Mouse (Mus musculus) hindbrain, embryonic 14.5 days (tissue): ENCODE results near the gene Cks1b. TPM values are rescaled to one million over a fixed set of nuclear protein-coding genes. Genes with fewer than 3 reads are reported as not detected.

Experiments
- ATAC-seq: fragments of 200-750 bp; cut with Nextera tagmentation; 2 replicates; pipeline ENCODE4 v1.8.0; 2017; ENCODE audit warnings: moderate number of reproducible peaks, mild to moderate bottlenecking, moderate TSS enrichment, moderate library complexity; ENCODE audit not compliant: low FRiP score
- DNase-seq: peaks from one replicate; pipeline ENCODE4 v3.0.0-alpha.2; 2015; ENCODE audit warnings: low spot score
- H3K27ac ChIP-seq: fragments of 300-500 bp; sonication (generic); 2 replicates; pipeline ENCODE4 v1.5.1; 2014; ENCODE audit warnings: mild to moderate bottlenecking, moderate library complexity
- H3K27me3 ChIP-seq: fragments of 300-500 bp; sonication (generic); 2 replicates; pipeline ENCODE4 v1.6.1; 2014; ENCODE audit warnings: mild to moderate bottlenecking, low read length, mixed read lengths; ENCODE audit not compliant: control insufficient read depth, insufficient read depth
- H3K36me3 ChIP-seq: fragments of 300-500 bp; sonication (generic); replicated peaks from 2 replicates; pipeline ENCODE4 v1.6.1; 2014; ENCODE audit not compliant: control insufficient read depth, insufficient read depth
- H3K4me1 ChIP-seq: fragments of 300-500 bp; sonication (generic); replicated peaks from 2 replicates; pipeline ENCODE4 v1.6.1; 2014; ENCODE audit warnings: antibody characterized with exemption, low read length, mixed read lengths; ENCODE audit not compliant: control insufficient read depth, insufficient read depth
- H3K4me2 ChIP-seq: fragments of 300-500 bp; sonication (generic); replicated peaks from 2 replicates; pipeline ENCODE4 v1.6.1; 2014; ENCODE audit warnings: mild to moderate bottlenecking, moderate library complexity
- H3K4me3 ChIP-seq: fragments of 300-500 bp; sonication (generic); replicated peaks from 2 replicates; pipeline ENCODE4 v1.5.1; 2014; ENCODE audit warnings: mild to moderate bottlenecking, low read length
- H3K9ac ChIP-seq: fragments of 300-500 bp; sonication (generic); 2 replicates; pipeline ENCODE4 v1.6.1; 2014
- H3K9me3 ChIP-seq: fragments of 300-500 bp; sonication (generic); 2 replicates; pipeline ENCODE4 v1.6.1; 2016; ENCODE audit warnings: low read length; ENCODE audit not compliant: control insufficient read depth
- WGBS: fragments of 180-500 bp; shearing (Covaris S2); extraction: QIAGEN DNeasy Blood & Tissue Kit; methylation state at CpG from one replicate; pipeline ENCODE4 v1.1.7; 2014; 5-methylcytosine and 5-hydroxymethylcytosine counted together
- polyA plus RNA-seq: library from polyadenylated mRNA; unstranded; fragments of >200 nt; fragmentation: Nextera tagmentation; extraction: Ambion mirVana; gene quantifications from 2 replicates; pipeline ENCODE4 v1.2.1, GENCODE M21; 2014

Gene Cks1b
- polyA plus RNA-seq, 1 experiment from 2014 or later, result 99.4 TPM

DNA sequence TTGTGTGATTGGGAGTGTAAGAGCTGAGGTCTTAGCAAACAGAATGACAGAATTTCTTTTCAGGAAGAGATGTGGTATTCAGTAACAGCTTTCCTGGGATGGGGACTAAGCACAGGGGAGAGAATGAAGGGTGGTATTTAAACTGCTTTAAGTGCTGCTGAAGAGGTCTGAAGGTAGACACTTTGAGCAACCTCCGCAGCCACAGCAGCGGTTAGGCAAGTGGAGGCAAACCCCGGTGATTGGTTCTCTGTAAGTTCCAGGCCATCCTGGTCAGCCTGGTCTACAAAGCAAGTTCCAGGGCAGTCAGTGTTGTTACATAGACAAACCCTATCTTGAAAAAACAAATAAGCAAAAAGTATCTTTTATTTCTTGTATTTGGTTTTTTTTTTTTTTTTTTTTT lies 1.8 kb upstream of the Cks1b start:
- Histone ChIP-seq H3K4me1 (peaks cover 29% of the 10 kb centered on the region), H3K4me2 (peak overlapping the region; percentile 88), H3K27me3 (no peaks in the 10 kb centered on the region), H3K9ac (0 out of 2 replicates have a peak overlapping the region, but pooled peaks have one; percentile 59), H3K36me3 (peaks cover 15% of the 10 kb centered on the region), H3K4me3 (peak overlapping the region; percentile 55; the same call in 1 of the 2 replicates), H3K9me3 (no peaks in the 10 kb centered on the region), H3K27ac (peak overlapping the region; percentile 90; the same call in 1 of the 2 replicates)
- ATAC-seq (no peak), DNase-seq (no peak)
- 43% methylated on average over 3 of the region's 3 CpGs for WGBS

GRCm38 (mm10) chr3:89419571-89419970 lies 1.4 kb upstream of the Cks1b start:
- no peak for DNase-seq
- WGBS, result 3% methylated on average over 9 of the region's 9 CpGs
- H3K4me1 ChIP-seq, result peaks cover 29% of the 10 kb centered on the region

DNA sequence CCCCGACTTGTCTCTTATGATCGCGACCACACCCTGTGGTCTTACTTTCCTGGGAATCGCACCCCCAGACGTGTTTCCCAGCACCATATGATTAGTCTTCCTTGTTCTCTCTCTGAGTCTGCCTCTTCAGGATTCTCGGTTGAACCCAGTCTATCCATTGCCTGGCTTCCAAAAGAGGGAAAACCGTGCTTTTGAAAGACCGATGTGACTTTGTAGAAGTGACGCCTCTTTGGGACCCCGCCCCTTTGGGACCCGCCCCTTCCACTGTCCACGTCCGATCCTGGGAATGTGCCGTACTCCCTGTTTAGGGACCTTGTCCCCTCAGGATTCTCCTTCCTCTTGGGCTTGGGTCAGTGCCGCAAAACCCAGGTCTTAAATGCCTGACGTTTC lies 673 bp upstream of the Cks1b start:
- Histone ChIP-seq H3K27ac (peak overlapping the region; percentile 90), H3K4me1 (peaks cover 29% of the 10 kb centered on the region), H3K4me3 (peak overlapping the region; percentile 55), H3K9me3 (no peaks in the 10 kb centered on the region), H3K36me3 (peaks cover 18% of the 10 kb centered on the region), H3K27me3 (no peaks in the 10 kb centered on the region), H3K4me2 (peak overlapping the region; percentile 88), H3K9ac (peak overlapping the region; percentile 59)
- under 1% methylated on average over 16 of the region's 16 CpGs for WGBS
- DNase-seq (peak; percentile 60), ATAC-seq (peak; percentile 2; the same call in 1 of the 2 replicates)

More at GRCm38 (mm10) chr3:89419571-89419970, 1.4 kb upstream of the Cks1b start:
- Histone ChIP-seq H3K9ac (peak overlapping the region; percentile 59), H3K36me3 (peaks cover 15% of the 10 kb centered on the region), H3K9me3 (no peaks in the 10 kb centered on the region), H3K4me2 (peak overlapping the region; percentile 88), H3K27me3 (no peaks in the 10 kb centered on the region), H3K27ac (peak overlapping the region; percentile 90), H3K4me3 (peak overlapping the region; percentile 55)
- ATAC-seq, result no peak

GRCm38 (mm10) chr3:89417840-89418169 lies 378 bp downstream of the Cks1b start:
- Histone ChIP-seq H3K4me2 (peak overlapping the region; percentile 88), H3K9ac (peak overlapping the region; percentile 59), H3K27ac (peak overlapping the region; percentile 44; the same call in 1 of the 2 replicates), H3K27me3 (no peaks in the 10 kb centered on the region), H3K36me3 (peaks cover 18% of the 10 kb centered on the region), H3K9me3 (no peaks in the 10 kb centered on the region), H3K4me3 (peak overlapping the region; percentile 55), H3K4me1 (peaks cover 29% of the 10 kb centered on the region)
- ATAC-seq, result peak; percentile 53
- peak; percentile 75 for DNase-seq
- under 1% methylated on average over 20 of the region's 20 CpGs for WGBS

DNA sequence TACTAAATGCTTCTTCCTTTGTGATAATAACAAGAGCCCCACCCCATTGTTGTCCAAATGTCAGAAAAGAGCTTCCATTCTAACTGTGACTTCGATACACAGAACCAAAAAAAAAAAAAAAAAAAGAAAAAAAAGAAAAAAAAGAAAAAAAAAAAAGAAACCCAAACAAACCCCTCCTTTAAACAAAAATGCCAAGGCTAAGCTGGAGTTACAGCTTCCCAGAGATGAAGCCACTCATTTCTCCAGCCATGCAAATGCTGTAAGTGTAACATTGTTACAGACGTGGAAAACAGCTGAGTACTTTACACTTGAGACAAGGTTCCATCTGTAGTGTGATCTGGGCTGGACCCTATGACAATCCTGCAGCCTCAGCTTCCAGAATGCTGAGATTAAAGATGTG lies 1.1 kb downstream of the Cks1b start:
- Histone ChIP-seq H3K4me2 (peak overlapping the region; percentile 88), H3K4me3 (peak overlapping the region; percentile 55), H3K9me3 (no peaks in the 10 kb centered on the region), H3K27me3 (no peaks in the 10 kb centered on the region), H3K27ac (0 out of 2 replicates have a peak overlapping the region, but pooled peaks have one; percentile 44), H3K36me3 (peaks cover 18% of the 10 kb centered on the region), H3K9ac (peak overlapping the region; percentile 59), H3K4me1 (peaks cover 28% of the 10 kb centered on the region)
- no peak for DNase-seq
- ATAC-seq, result no peak
- WGBS, result 32% methylated on average over 2 of the region's 2 CpGs

DNA sequence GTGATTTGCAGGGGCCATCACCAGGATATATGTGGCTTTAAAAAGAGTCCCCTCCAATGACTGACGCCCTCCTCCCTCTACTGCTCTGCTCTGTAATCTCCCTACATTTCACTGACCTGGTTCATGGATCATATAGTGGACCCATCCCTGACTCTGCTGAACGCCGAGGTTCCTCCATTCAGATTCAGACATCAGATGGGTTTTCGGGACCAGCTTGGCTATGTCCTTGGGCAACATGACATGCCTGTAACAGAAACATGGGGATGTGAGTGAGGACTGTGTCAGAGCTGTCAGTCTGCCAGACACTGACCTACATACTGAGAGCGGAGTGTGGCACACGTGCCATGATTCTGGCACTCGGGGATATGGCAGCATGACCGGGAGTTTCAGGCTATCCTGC lies 2.0 kb downstream of the Cks1b start:
- Histone ChIP-seq H3K4me3 (no peak overlapping the region), H3K36me3 (peaks cover 18% of the 10 kb centered on the region), H3K27ac (no peak overlapping the region), H3K4me1 (peaks cover 21% of the 10 kb centered on the region), H3K9me3 (no peaks in the 10 kb centered on the region), H3K9ac (no peak overlapping the region), H3K27me3 (no peaks in the 10 kb centered on the region), H3K4me2 (no peak overlapping the region)
- WGBS, result 97% methylated on average over 8 of the region's 8 CpGs
- no peak for ATAC-seq
- DNase-seq, result no peak

DNA sequence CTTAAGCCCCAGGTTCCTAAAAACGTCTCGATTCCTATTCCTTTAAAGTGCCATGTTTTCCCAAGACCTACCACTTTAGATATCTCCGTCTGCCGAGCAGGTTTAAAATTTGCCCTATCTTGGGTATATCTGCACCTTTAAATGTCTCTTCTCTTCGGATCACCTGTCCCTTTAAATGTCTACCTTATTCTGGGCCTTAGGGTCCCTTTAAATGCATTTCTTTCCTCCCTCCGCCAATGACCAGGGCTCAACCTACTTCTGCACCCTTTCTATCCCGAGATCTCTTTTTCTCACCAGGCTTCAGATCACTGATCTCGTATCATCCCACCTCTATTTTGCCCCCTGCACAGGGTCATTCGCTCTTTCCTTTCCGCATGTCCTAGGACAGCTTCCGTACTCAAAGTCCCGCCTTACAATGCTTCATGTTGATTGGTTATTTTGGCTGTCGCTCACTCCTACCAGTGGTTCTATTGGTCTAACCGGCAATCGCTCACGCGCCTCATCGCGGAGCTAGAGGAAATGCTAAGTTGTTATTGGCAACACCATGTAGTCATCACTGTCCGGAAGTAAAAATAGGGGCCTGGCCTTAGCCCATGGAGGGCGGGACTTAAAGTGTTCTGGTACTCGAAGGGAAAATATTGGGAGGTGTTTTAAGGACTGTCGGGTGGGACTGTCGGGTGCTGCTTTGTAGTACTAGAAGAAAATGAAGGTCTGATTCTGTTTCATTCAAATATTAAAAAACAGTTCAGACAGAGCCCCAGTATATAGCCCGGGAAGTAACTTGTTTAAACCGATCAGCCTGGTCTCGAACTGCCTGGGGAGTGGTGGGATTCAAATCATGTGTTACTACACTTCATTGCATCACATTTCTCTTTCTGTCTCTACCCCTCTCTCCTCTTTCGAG lies 6.4 kb downstream of the Cks1b start, which contains the start of gene Flad1:
Gene Flad1, minus strand, starts transcription at position 381 of the 904 bp plus-strand sequence.
- H3K27me3 ChIP-seq, result no peaks in the 10 kb centered on the region
- H3K27ac ChIP-seq, result peak within 1 kb of the TSS; percentile 75
- H3K36me3 ChIP-seq, result peaks cover 27% of the 10 kb centered on the region
- ATAC-seq (peak; percentile 99), DNase-seq (peak; percentile 100)
- no peaks in the 10 kb centered on the region for H3K9me3 ChIP-seq
- peak within 1 kb of the TSS; percentile 64 for H3K9ac ChIP-seq
- peaks cover 8% of the 10 kb centered on the region for H3K4me1 ChIP-seq
- peak within 1 kb of the TSS; percentile 45 for H3K4me3 ChIP-seq
- H3K4me2 ChIP-seq, result peak within 1 kb of the TSS; percentile 80
- 6% methylated on average over 28 of the region's 28 CpGs for WGBS

DNA sequence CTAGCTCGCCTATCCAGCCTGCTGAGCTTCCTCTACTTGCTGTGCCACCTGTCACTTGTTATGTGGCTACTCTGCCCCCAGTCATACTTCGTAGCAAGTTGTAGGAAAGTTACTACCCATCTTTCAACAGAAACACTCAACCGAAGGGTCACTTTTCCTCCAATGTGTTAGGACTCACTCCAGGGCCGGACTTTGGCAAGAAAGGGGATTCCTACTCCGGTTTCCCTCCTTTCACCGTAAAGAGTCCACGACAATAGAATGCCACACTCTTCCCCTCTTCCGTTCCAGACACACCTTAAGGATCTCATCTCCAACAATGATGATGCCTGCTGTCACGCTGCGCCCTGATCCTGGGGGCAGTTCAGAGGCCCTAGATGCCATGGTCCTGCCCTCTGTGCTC lies 7.3 kb downstream of the Cks1b start:
- WGBS, result 81% methylated on average over 10 of the region's 10 CpGs
- DNase-seq, result no peak
- ATAC-seq, result no peak
- H3K4me2 ChIP-seq, result peak overlapping the region; percentile 80
- peak overlapping the region; percentile 45 for H3K4me3 ChIP-seq
- H3K4me1 ChIP-seq, result peaks cover 8% of the 10 kb centered on the region
- peak overlapping the region; percentile 64 for H3K9ac ChIP-seq
- H3K9me3 ChIP-seq, result no peaks in the 10 kb centered on the region
- H3K27me3 ChIP-seq, result no peaks in the 10 kb centered on the region
- H3K27ac ChIP-seq, result peak overlapping the region; percentile 75
- peaks cover 29% of the 10 kb centered on the region for H3K36me3 ChIP-seq

DNA sequence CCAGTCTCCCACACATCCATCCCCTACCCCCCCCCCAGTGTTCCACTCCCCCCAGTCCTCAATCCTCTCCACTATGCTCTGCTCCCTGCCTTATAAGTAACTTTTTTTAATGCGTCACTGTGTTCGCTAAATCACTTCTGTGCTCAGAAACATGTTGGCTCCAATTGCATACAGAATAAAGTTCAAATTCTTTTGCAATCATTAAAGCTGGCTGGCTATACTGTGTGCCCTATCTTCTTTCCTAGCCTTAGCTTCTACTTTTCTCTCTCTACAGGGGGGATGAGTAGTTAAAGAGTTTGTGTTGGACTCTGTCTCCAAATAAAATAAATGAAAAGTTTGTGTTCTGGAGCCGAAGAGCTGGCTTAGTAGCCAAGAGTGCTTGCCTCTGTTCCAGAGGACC lies 8.5 kb downstream of the Cks1b start:
- Histone ChIP-seq H3K9me3 (no peaks in the 10 kb centered on the region), H3K9ac (no peak overlapping the region), H3K4me1 (peaks cover 8% of the 10 kb centered on the region), H3K36me3 (peaks cover 29% of the 10 kb centered on the region), H3K27me3 (no peaks in the 10 kb centered on the region), H3K4me2 (no peak overlapping the region), H3K4me3 (no peak overlapping the region), H3K27ac (no peak overlapping the region)
- ATAC-seq (no peak), DNase-seq (no peak)
- WGBS, result over 99% methylated on average over 3 of the region's 3 CpGs
